Mouse (Mus musculus) G1E-ER4 (cell line): ENCODE results near the gene Fpr1. TPM values are rescaled to one million over a fixed set of nuclear protein-coding genes. Genes with fewer than 3 reads are reported as not detected.

Source experiments
- GATA1 ChIP-seq: IDR thresholded peaks from one replicate; pipeline ENCODE4 v1.8.0; 2012; ENCODE audit warnings: low read length, inconsistent platforms
- polyA plus RNA-seq: library from polyadenylated mRNA; stranded (reverse); fragments of >175 nt; gene quantifications from 2 replicates; pipeline ENCODE4 v1.2.3, GENCODE M21; 2012

The Fpr1 gene
- not detected in 2 replicates for polyA plus RNA-seq

DNA sequence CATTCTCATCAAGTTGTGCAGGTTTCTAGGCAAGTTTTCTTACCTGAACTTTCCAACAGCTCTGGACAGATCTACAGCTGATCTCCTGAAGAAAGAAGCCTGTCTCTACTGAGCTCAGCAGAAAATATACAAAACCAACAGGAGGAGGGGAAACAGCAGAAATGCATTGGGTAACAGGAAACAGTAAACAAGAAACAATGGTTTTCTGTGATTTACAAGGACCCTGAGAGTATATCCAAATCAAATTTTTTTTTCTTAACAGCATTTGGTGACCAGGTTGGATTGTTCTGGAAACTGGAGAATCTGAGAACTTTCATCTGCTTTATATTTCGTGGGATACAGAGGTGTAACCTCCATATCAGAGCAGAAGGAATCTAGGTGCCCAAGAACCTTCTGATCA, at the start of gene Fpr1:
Gene Fpr1 (minus strand): TSS at position 101 of the 400 bp plus-strand sequence.
- no peak for TF ChIP-seq GATA1

DNA sequence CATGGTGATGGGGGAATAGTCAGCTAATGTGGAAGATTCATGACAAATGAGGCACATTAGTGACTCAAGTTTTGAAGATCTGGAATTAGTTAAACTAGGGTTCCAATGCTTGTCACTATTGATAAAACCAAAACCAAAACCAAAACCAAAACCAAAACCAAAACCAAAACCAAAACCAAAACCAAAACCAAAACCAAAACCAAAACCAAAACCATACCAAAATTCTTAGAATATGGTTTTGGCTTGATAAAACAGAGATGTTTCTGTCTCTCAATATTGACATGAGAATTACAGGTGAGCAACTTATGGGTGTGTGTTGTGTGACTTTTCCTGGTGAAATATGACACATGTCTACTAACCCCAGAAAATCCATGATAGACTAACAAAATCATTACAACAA, 34.0 kb upstream of the Fpr1 start:
- no peak for TF ChIP-seq GATA1

DNA sequence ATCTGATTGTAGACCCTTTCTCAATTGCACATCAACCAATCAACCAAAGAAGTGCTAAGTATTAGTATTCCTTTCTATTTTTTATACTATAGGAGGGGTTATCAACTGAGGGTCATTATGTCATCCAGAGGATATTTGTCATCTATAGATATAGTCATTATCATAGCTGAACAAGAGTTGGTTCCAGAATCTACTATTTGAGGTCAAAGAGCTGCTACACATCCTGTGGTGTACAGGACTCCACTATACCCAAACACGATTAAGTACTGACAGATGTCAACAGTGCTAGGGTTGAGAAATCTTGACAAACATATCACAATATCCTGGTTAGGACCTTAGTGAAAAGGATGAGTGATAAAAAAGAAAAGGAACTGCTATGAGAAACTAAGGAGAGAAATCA, 33.6 kb upstream of the Fpr1 start:
- no peak for TF ChIP-seq GATA1

DNA sequence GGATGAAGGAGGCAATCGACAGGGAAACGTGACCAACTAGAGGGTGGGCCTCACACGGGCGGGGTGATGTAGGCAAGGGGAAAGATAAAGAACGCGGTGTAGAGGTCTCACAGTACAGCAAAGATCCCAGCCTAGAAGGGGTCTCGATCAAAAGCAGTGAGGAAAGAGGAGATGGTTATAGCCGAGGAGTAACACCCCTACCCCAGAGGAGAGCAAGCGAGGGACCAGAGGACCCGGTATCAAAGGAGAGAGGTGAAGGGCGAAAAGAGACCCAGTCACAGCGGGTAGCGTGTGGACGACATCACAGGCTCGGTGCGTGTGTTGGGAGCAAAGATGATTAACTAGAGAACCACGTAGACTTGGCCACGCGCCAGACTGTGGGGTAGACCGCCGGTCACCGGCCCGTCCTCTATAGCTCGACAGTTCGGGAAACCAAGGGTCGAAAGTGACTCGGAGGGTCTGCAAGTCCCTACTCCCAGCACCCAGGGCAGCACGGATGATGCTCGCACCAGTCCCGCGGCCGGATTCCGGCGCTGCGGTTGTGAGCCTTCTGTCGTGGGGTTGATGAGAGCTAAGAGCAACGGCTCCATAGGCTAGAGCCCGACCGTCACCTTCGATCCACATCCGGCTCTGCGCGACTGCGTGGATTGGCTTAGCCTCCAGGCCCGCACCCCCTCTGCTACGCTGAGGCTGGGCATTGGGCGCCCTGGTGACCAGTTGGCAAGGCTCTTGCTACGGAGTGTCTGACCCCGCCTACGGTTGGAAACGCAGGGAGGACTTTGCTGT, 26.1 kb upstream of the Fpr1 start:
- no peak for TF ChIP-seq GATA1

DNA sequence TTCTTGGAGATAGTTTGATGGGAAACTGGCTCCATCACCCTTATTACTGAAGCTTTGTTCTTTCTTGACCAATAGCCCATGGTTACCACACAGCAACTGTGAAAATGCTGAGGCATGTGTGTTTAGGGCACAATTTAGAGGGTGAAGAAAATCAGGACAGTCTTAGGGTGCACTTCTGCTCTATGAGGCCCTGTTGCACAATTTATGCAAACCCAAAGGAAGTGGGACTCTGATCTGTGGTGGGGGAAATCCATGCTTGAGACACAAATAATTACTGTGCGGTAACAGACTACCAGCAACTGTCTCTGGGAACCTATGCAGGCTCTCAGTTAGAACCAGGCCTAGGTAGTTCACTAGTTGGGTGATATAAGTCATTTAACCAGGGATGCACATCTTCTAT, 17.0 kb upstream of the Fpr1 start:
- TF ChIP-seq GATA1: no peak

DNA sequence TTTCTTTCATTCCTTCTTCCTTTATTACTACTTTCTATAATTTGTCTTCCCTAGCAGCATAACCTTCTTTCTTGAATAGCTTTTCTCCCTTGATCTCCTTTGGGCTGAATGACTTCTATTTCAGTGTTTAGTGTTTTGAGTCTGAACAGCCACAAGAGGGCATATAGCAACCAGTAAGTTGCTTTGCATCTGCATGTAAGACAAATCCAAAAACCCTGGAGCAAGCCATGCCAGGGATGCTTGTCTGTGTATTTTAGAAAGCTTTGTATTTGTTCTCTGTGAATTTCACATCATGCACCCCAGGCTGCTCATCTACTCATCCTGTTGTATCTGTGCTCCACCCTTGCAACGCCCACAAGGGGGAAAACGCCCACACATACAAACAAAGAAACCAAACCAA, 15.5 kb upstream of the Fpr1 start:
- TF ChIP-seq GATA1: no peak

DNA sequence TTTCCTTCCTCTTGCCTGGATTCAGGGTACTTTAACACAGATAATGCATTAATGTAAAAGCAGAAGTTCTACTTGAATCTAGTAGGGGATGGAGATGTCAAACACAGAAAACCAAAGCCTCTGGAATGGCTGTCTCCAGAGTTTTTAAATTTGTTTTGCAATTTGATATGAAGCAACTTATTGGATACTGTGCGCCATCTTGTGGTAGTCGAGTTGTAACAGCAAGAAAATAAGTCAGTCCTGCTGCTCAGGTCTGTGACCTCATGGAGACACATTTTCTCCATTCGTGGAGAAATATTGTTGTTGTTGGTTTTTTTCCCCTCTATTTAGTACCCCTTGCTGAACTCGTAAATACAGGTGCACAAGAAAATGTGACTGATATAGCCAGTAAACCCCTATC, 12.3 kb upstream of the Fpr1 start:
- no peak for TF ChIP-seq GATA1

DNA sequence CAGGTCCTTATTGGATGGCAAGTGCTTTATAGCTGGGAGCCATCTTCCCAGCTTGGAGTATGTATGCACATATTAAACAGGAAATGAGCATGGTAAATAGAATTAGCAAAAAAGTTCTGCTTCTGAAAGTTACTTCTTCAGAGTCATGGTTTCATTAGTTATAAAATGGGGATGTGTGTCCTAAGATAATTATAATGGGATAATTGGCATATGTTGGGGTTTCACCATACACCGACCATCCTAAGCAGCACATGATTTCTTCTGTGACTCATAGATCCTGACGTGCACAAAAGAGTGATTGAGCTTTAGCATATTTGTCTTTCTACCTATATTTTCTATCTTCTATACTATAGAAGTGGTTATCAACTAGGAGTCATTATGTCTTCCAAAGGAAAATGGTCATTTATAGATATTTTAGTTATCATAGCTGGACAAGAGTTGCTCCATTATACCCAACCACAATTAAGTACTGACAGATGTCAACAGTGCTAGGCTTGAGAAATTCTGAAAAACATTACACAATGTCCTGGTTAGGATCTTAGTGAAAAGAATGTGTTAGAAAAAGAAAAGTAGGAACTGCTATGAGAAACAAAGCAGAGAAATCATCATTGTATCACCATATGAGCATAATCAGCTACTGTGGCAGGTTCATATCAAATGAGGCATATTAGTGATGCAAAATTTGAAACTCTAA, 6.1 kb upstream of the Fpr1 start:
- no peak for TF ChIP-seq GATA1

DNA sequence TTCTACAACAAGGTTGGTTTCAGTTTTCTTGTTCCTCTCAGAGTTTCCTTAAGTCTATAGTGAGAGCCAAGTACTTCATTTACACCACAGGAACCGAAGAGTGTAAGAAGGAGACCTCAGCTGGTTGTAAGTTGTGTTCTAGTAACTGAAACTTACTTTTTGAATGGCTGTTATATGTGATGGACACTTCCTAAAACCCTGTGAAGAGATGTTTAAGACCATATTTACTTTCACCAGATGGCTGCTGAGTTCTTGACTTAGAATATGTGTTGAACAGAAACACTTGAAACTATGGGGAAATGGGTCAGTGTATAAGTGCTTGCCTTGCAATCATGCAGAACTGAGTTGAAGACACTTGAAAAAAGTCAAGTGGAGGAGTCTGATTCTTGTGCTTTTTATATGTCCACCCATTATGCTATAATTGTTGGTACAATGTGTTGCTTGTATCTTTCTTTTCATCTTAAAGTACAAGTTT, 4.1 kb upstream of the Fpr1 start, which contains the start of the genes Fpr2 and Fpr3:
Gene Fpr2 (plus strand): TSS at position 51 of the 475 bp plus-strand sequence.
Gene Fpr3 (plus strand): TSS at position 79 of the 475 bp plus-strand sequence.
- TF ChIP-seq GATA1: no peak

DNA sequence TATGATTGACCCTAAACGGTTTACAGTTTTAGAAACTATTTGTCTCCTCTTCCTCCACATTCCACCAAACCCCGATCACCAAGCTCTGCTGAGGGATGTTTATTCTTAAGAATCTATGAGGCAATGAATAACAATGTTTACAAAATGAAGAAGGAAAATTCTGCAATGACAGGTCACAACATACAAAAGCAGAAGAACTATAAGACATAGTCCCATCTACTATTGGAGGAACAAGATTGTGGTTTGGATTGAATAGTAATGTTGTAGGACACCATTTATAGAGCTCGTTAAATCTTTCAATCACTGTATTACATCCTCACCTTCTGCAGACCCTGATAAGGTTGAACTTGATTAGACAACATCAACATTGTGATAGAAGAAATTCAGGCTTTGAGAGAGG, 1.1 kb downstream of the Fpr1 start:
- no peak for TF ChIP-seq GATA1

DNA sequence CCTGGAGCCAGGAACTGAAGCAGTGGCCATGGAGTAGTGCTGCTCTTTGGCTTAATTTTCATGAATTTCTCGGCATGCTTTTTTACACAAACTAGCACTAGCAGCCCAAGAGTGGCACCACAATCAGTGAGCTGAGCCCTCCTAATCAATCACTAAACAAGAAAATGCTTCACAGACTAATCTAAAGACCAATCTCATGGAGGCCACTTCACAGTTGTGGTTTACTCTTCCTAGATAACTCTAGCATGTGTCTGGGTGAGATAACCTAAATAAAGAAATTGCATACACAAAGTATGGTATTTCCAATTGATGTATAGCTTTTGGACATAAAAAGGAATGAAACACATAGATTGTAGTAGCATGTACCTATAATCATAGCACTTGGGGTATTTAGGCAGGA, 4.4 kb downstream of the Fpr1 start:
- TF ChIP-seq GATA1: peak; percentile 66

DNA sequence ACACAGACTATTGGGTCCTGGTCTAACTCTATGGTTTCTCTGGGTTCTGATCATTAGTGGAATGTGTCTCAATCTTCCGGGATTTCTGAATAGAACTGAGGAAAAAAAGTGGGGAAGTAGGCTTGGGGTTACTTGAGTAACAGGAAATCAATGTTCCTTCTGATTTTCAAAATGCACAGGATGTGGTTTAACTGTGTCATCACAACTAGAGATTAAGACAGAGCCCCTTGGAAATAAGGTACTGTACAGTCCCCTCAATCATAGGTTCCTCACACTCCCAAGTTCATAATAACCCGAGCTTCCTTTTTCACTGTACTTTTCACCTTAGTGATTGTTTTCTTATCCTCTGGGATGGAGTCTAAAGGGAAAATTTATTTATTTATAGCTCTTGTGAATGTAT, 12.0 kb downstream of the Fpr1 start:
- no peak for TF ChIP-seq GATA1

DNA sequence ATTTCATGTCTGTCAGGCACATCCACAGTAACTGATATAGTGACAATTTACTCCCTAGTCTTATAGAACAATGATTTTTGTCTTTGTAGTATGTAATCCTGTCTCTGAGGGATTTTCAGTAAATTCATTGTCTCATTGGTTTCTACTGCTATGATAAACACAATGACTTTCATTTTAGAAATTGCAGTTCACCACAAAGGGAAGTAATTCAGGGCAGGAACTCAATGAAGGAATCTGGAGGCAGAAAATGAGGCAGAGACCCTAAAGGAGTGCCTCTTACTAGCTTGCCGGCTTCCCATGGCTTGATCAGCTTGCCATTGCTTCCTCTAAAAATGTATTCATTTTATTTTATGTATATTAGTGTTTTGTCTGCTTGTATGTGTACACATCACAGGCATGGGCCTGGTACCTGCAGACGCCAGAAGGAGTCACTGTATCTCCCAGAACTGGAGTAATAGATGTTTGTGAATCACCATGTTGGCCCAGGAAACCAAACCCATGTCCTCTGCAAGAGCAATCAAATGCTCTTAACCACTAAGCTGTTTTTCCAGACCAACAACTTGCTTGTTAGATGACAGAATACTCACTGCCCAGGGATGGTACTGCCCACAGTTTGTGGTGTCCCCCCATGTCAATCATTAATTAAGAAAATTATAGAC, 12.7 kb downstream of the Fpr1 start:
- TF ChIP-seq GATA1: no peak

DNA sequence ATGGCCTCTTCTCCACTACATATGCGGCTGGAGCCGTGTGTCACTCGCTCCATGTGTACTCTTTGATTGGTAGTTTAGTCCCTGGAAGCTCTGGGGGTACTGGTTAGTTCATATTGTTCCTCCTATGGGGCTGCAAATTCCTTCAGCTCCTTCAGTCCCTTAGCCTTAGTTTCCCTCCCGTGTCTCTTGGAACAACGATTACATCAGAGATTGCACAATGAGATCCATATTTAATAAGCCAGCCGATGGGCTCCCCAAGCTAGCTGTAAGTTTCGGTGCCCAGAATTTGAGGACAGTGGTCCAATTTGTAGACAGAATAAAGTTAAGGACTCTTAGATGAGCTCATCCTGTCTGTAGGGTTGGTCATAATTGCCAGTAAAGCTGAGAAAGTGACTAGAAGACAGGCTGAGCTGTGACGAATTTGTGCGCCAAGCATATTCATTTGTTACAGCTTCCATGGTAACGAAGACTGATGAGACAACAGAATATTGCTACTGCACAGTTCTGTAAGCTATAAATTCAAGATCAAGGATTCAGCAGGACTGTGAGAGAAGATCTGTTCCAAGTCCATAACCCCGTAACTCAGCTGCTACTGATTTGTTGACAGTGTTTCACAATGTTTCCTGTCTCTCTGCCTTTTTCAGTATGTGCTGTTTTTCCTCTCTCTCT, 16.8 kb downstream of the Fpr1 start:
- TF ChIP-seq GATA1: no peak

DNA sequence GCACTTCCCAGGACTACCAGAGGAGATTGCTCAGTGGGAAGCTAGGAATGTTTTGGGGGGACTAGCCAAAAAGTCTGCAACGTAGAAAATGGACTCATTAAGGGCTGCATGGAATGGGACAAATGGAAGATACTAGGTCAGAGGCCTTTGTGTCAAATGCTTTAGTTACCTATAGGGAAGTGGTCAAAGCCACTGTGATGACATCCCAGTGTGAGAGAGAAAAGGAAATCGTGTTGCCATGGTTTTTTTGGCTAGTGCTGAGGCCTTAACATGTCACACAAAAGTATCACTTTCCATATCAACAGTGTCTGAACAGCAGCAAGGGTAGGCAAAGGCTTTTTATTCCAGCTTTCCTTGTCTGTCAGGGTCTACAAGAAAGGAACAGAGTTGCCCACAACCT, 18.6 kb downstream of the Fpr1 start:
- TF ChIP-seq GATA1: no peak

DNA sequence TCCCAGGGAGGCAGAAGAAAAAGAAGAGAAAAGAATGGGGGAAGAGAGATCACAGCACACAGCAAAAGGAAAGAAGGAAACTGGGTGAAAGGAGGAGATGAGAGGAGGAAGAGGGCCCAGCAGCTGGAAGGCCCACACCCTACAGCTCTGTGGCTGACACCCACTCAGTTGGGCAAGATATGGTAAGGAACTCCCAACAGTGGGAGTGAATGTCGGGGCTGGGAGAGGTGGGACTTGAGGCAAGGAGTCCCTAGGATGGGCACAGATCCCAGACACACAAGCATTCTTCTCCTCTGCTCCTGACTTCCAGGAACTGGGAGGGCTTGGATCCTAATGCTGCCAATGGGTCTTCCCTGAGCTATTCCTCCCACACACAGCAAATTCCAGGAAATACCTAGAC, 21.4 kb downstream of the Fpr1 start:
- no peak for TF ChIP-seq GATA1
